Mouse (Mus musculus) liver, adult 2 months (tissue): ENCODE data around the gene Myh9.

Experiments
- CTCF ChIP-seq: fragments of 200-500 bp; IDR thresholded peaks from 2 replicates; pipeline ENCODE4 v1.5.1; 2011; ENCODE audit warnings: low read depth, low read length, control low read depth
- POLR2A ChIP-seq: fragments of 200-500 bp; IDR thresholded peaks from 2 replicates; pipeline ENCODE4 v1.6.1; 2011; ENCODE audit warnings: low read length, control low read depth; ENCODE audit not compliant: insufficient read depth; ENCODE audit errors: extremely low read depth

DNA sequence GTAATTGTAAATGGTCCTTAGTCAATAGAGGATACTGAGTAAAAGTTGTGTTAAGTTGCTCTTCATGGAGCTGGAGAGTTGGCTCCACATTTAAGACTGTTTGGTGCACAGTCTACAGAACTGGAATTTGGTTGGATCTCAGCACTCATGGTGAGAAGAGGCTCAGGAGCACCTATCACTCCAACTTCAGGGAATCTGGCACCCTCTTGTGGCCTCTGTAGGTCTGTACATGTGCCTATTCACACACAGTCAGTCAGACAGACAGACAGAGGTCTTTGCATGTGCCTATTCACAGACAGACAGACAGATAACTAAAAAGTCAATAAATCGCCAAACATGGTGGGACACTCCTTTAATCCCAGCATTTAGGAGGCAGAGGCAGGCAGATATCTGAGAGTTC, 91.5 kb downstream of the Myh9 start:
- no peak for TF ChIP-seq POLR2A
- TF ChIP-seq CTCF = peak; percentile 74
